In the genomic region with DNA sequence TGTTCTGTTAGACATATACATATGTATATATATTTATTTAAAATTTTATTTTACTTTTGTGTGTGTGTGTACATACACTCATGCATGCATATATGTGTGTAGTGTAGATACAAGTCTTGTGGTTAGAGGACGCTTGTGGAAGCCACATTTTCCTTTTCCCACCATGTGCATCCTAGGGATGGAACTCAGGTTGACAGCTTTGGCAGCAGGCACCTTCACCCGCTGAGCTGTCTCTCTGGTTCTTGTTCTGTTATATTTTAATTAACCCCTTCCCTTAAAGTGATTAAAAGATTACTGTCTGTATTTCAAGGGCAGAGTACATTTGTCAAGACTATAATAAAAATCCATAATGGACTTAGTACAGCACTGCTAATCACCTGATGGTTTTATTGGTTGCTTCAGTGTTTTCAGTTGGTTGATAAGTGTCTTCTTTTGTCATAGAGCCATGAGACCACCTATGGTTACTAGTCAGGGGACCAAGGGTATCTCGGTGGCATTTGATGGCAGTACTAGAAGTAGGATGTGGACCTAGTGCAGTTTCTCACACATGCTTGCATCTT, we compare ENCODE assay signal across 27 mouse cellular contexts.
DNase-seq lines count a peak whose midpoint lies in the region; ATAC-seq and TF ChIP-seq lines count a peak whose summit lies in the region.
"Had no signal": no experiment of that assay in that cellular context is flagged by ENCODE, and none has a peak within 500 bp of the region (broad histone marks: within the 10 kb centered on the region; RNA-seq: fewer than 3 reads in every experiment).

No protein-coding gene starts in this region.

- H3K36me3 ChIP-seq in intestine, embryonic 15.5 days, result no peaks in the 10 kb centered on the region
- no peaks in the 10 kb centered on the region for H3K36me3 ChIP-seq in intestine, postnatal 0 days (ENCODE audit: control insufficient read depth, insufficient read depth)
- H3K36me3 ChIP-seq: embryonic facial prominence, embryonic 13.5 days; embryonic facial prominence, embryonic 15.5 days; forebrain, embryonic 10.5 days; forebrain, embryonic 12.5 days had no signal

- no peak overlapping the region for H3K9ac ChIP-seq in intestine, embryonic 15.5 days
- H3K9ac ChIP-seq in intestine, postnatal 0 days (ENCODE audit: low read depth, low read length), result no peak overlapping the region
- H3K9ac ChIP-seq: embryonic facial prominence, embryonic 13.5 days; embryonic facial prominence, embryonic 15.5 days; forebrain, embryonic 12.5 days had no signal

- 82% methylated on average over 3 of the region's 3 CpGs for WGBS in intestine, embryonic 15.5 days
- WGBS in intestine, postnatal 0 days, result 63% methylated on average over 3 of the region's 3 CpGs

- H3K4me3 ChIP-seq in intestine, embryonic 15.5 days (replicated peaks), result no peak overlapping the region
- no peak overlapping the region for H3K4me3 ChIP-seq in intestine, postnatal 0 days (ENCODE audit: low read depth, low read length)
- H3K4me3 ChIP-seq: embryonic facial prominence, embryonic 13.5 days; embryonic facial prominence, embryonic 15.5 days; erythroblast, embryonic 14.5 days; forebrain, embryonic 10.5 days; forebrain, embryonic 12.5 days had no signal

- H3K4me1 ChIP-seq in intestine, embryonic 15.5 days (replicated peaks), result no peaks in the 10 kb centered on the region
- H3K4me1 ChIP-seq in intestine, postnatal 0 days (replicated peaks; ENCODE audit: control insufficient read depth, insufficient read depth, low read length), result peaks cover 14% of the 10 kb centered on the region; the same call in 1 of the 2 replicates
- H3K4me1 ChIP-seq: embryonic facial prominence, embryonic 15.5 days had no signal

- H3K27me3 ChIP-seq in intestine, embryonic 15.5 days (replicated peaks), result no peaks in the 10 kb centered on the region
- H3K27me3 ChIP-seq in intestine, postnatal 0 days (replicated peaks; ENCODE audit: control insufficient read depth, insufficient read depth, low read length), result no peaks in the 10 kb centered on the region
- H3K27me3 ChIP-seq: CH12.LX; embryonic facial prominence, embryonic 13.5 days; embryonic facial prominence, embryonic 15.5 days; forebrain, embryonic 12.5 days; Patski had no signal

- no peaks in the 10 kb centered on the region for H3K9me3 ChIP-seq in intestine, embryonic 15.5 days
- no peaks in the 10 kb centered on the region for H3K9me3 ChIP-seq in intestine, postnatal 0 days (ENCODE audit: control insufficient read depth)
- H3K9me3 ChIP-seq: embryonic facial prominence, embryonic 13.5 days; embryonic facial prominence, embryonic 15.5 days; forebrain, embryonic 10.5 days; forebrain, embryonic 12.5 days; G1E had no signal

- TF ChIP-seq CTCF in intestine, postnatal 0 days (IDR thresholded peaks at IDR 0.05; ENCODE audit: low read depth), result no peak

- H3K4me2 ChIP-seq in intestine, embryonic 15.5 days (replicated peaks), result no peak overlapping the region
- 0 out of 2 replicates have a peak overlapping the region, but pooled peaks have one; percentile 3 for H3K4me2 ChIP-seq in intestine, postnatal 0 days (replicated peaks; ENCODE audit: low read depth)
- H3K4me2 ChIP-seq: embryonic facial prominence, embryonic 13.5 days; embryonic facial prominence, embryonic 15.5 days; forebrain, embryonic 12.5 days had no signal

- DNase-seq in cerebellum, postnatal 10 days, result peak; percentile 84 to 85
- DNase-seq in cerebellum, adult 9-10 months, result no peak
- DNase-seq in cerebellum, postnatal 25 days, result peak; percentile 37 to 54
- no peak for DNase-seq in cerebellum, adult 8-10 months
- DNase-seq in layer of hippocampus, postnatal 25 days (ENCODE audit: extremely low spot score in 1 of 2, low spot score in 1 of 2), result no peak
- DNase-seq: adrenal gland, adult 8-10 months; adrenal gland, postnatal 14 days; adrenal gland, postnatal 36 days; B cell, adult 2 months; cerebellum, adult 11 months; cerebellum, adult 9-11 months; embryo, embryonic 11 days had no signal

- peak; percentile 24; the same call in 1 of the 2 replicates for ATAC-seq in intestine, embryonic 15.5 days
- peak; percentile 69 for ATAC-seq in intestine, postnatal 0 days
- ATAC-seq in megakaryocyte-erythroid progenitor cell, adult 5-6 weeks (replicated peaks; ENCODE audit: low FRiP score, low TSS enrichment, poor library complexity, severe bottlenecking), result no peak
- ATAC-seq: activated CD4-positive, CD25-positive, alpha-beta regulatory T cell, adult 4 months; CD4-positive, CD25-positive, alpha-beta regulatory T cell, adult 4 months; forebrain, embryonic 14.5 days; forebrain, embryonic 16.5 days; Patski had no signal

- no peak overlapping the region for H3K27ac ChIP-seq in intestine, embryonic 15.5 days
- peak overlapping the region; percentile 72 for H3K27ac ChIP-seq in intestine, postnatal 0 days (ENCODE audit: low read depth, low read length)
- H3K27ac ChIP-seq: embryonic facial prominence, embryonic 13.5 days; embryonic facial prominence, embryonic 15.5 days; forebrain, embryonic 10.5 days; forebrain, embryonic 12.5 days had no signal

Comparison
In these comparisons a context has a peak if more than half of its experiments do, and no peak if none do; other contexts are left out.
1. DNase-seq: peak in cerebellum, postnatal 10 days (2 of 2) and cerebellum, postnatal 25 days (2 of 2); none in cerebellum, adult 9-10 months (single experiment), cerebellum, adult 8-10 months (single experiment) and layer of hippocampus, postnatal 25 days (0 of 2).